ENCODE assay signal across 8 mouse cellular contexts in genomic region chr9:60311594-60312128, GRCm38 (mm10).
DNase-seq lines count a peak whose midpoint lies in the region; ATAC-seq and TF ChIP-seq lines count a peak whose summit lies in the region.

No protein-coding gene starts in this region.

- no peak for ATAC-seq in forebrain, embryonic 11.5 days (replicated peaks; ENCODE audit: low FRiP score)
- peak; percentile 82 for ATAC-seq in forebrain, postnatal 0 days
- no peak for ATAC-seq in kidney, embryonic 16.5 days (ENCODE audit: low FRiP score, low TSS enrichment)
- ATAC-seq in stomach, embryonic 16.5 days (ENCODE audit: insufficient read depth, low FRiP score): no peak
- ATAC-seq in megakaryocyte progenitor cell, adult 5-6 weeks (replicated peaks; ENCODE audit: poor library complexity): no peak
- no peak for ATAC-seq in liver, embryonic 12.5 days

- H3K36me3 ChIP-seq in forebrain, embryonic 10.5 days (replicated peaks): no peaks in the 10 kb centered on the region
- no peaks in the 10 kb centered on the region for H3K36me3 ChIP-seq in forebrain, embryonic 11.5 days (ENCODE audit: control insufficient read depth, insufficient read depth, low read length)
- no peaks in the 10 kb centered on the region for H3K36me3 ChIP-seq in forebrain, postnatal 0 days (ENCODE audit: insufficient read depth)
- H3K36me3 ChIP-seq in kidney, embryonic 16.5 days (ENCODE audit: insufficient read depth, low read length): no peaks in the 10 kb centered on the region
- H3K36me3 ChIP-seq in midbrain, embryonic 10.5 days: no peaks in the 10 kb centered on the region
- no peaks in the 10 kb centered on the region for H3K36me3 ChIP-seq in stomach, embryonic 16.5 days (ENCODE audit: control insufficient read depth, insufficient read depth, low read length)
- no peaks in the 10 kb centered on the region for H3K36me3 ChIP-seq in liver, embryonic 12.5 days

- H3K27me3 ChIP-seq in forebrain, embryonic 10.5 days (ENCODE audit: poor library complexity, severe bottlenecking): no peaks in the 10 kb centered on the region
- H3K27me3 ChIP-seq in forebrain, embryonic 11.5 days (ENCODE audit: control insufficient read depth, insufficient read depth, low read length): no peaks in the 10 kb centered on the region
- no peaks in the 10 kb centered on the region for H3K27me3 ChIP-seq in forebrain, postnatal 0 days (ENCODE audit: insufficient read depth, low read length)
- H3K27me3 ChIP-seq in kidney, embryonic 16.5 days (ENCODE audit: insufficient read depth, low read length): no peaks in the 10 kb centered on the region
- H3K27me3 ChIP-seq in midbrain, embryonic 10.5 days (ENCODE audit: low read depth, poor library complexity, severe bottlenecking): no peaks in the 10 kb centered on the region
- H3K27me3 ChIP-seq in stomach, embryonic 16.5 days (ENCODE audit: control insufficient read depth, insufficient read depth, low read length): no peaks in the 10 kb centered on the region
- H3K27me3 ChIP-seq in liver, embryonic 12.5 days (replicated peaks): peaks cover 2% of the 10 kb centered on the region; the same call in 1 of the 2 replicates

- H3K4me1 ChIP-seq in forebrain, embryonic 10.5 days: peaks cover 43% of the 10 kb centered on the region
- peaks cover 2% of the 10 kb centered on the region; the same call in 1 of the 2 replicates for H3K4me1 ChIP-seq in forebrain, embryonic 11.5 days (replicated peaks; ENCODE audit: control insufficient read depth, insufficient read depth, low read length)
- H3K4me1 ChIP-seq in forebrain, postnatal 0 days (ENCODE audit: insufficient read depth): 0 out of 2 replicates have a peak, but pooled peaks cover 3% of the 10 kb centered on the region
- peaks cover 74% of the 10 kb centered on the region for H3K4me1 ChIP-seq in kidney, embryonic 16.5 days (ENCODE audit: insufficient read depth, low read length)
- H3K4me1 ChIP-seq in midbrain, embryonic 10.5 days: peaks cover 52% of the 10 kb centered on the region
- peaks cover 22% of the 10 kb centered on the region for H3K4me1 ChIP-seq in stomach, embryonic 16.5 days (ENCODE audit: control insufficient read depth, insufficient read depth, low read length)
- H3K4me1 ChIP-seq in liver, embryonic 12.5 days: no peaks in the 10 kb centered on the region

- H3K4me3 ChIP-seq in forebrain, embryonic 10.5 days: no peak overlapping the region
- no peak overlapping the region for H3K4me3 ChIP-seq in forebrain, embryonic 11.5 days (ENCODE audit: low read depth, low read length)
- no peak overlapping the region for H3K4me3 ChIP-seq in forebrain, postnatal 0 days (ENCODE audit: low read depth, low read length)
- H3K4me3 ChIP-seq in kidney, embryonic 16.5 days (ENCODE audit: low read length): no peak overlapping the region
- no peak overlapping the region for H3K4me3 ChIP-seq in midbrain, embryonic 10.5 days
- H3K4me3 ChIP-seq in stomach, embryonic 16.5 days (replicated peaks; ENCODE audit: low read length): no peak overlapping the region
- H3K4me3 ChIP-seq in liver, embryonic 12.5 days: no peak overlapping the region

- no peak overlapping the region for H3K4me2 ChIP-seq in forebrain, embryonic 11.5 days (ENCODE audit: low read depth, low read length, severe bottlenecking)
- H3K4me2 ChIP-seq in forebrain, postnatal 0 days (ENCODE audit: low read depth): no peak overlapping the region
- no peak overlapping the region for H3K4me2 ChIP-seq in kidney, embryonic 16.5 days (replicated peaks; ENCODE audit: low read depth, low read length)
- no peak overlapping the region for H3K4me2 ChIP-seq in stomach, embryonic 16.5 days (ENCODE audit: low read depth, low read length)
- H3K4me2 ChIP-seq in liver, embryonic 12.5 days: no peak overlapping the region

- no peaks in the 10 kb centered on the region for H3K9me3 ChIP-seq in forebrain, embryonic 10.5 days
- H3K9me3 ChIP-seq in forebrain, embryonic 11.5 days (ENCODE audit: control insufficient read depth, low read length): no peaks in the 10 kb centered on the region
- no peaks in the 10 kb centered on the region for H3K9me3 ChIP-seq in forebrain, postnatal 0 days (ENCODE audit: low read length)
- no peaks in the 10 kb centered on the region for H3K9me3 ChIP-seq in kidney, embryonic 16.5 days (ENCODE audit: low read length)
- H3K9me3 ChIP-seq in midbrain, embryonic 10.5 days (replicated peaks): no peaks in the 10 kb centered on the region
- H3K9me3 ChIP-seq in stomach, embryonic 16.5 days (replicated peaks; ENCODE audit: control insufficient read depth, low read length): no peaks in the 10 kb centered on the region
- H3K9me3 ChIP-seq in liver, embryonic 12.5 days (replicated peaks): no peaks in the 10 kb centered on the region

- no peak for DNase-seq in forebrain, embryonic 10.5 days (ENCODE audit: extremely low spot score, low spot score)
- no peak for DNase-seq in forebrain, embryonic 11.5 days (ENCODE audit: low spot score)
- DNase-seq in forebrain, postnatal 0 days: peak; percentile 76
- no peak for DNase-seq in midbrain, embryonic 10.5 days (ENCODE audit: low spot score)

- 0 out of 2 replicates have a peak overlapping the region, but pooled peaks have one; percentile 15 for H3K27ac ChIP-seq in forebrain, embryonic 10.5 days
- no peak overlapping the region for H3K27ac ChIP-seq in forebrain, embryonic 11.5 days (ENCODE audit: low read depth, low read length)
- H3K27ac ChIP-seq in forebrain, postnatal 0 days (ENCODE audit: low read depth, low read length): no peak overlapping the region
- peak overlapping the region; percentile 44; the same call in 1 of the 2 replicates for H3K27ac ChIP-seq in kidney, embryonic 16.5 days (ENCODE audit: low read length)
- H3K27ac ChIP-seq in midbrain, embryonic 10.5 days (replicated peaks): 0 out of 2 replicates have a peak overlapping the region, but pooled peaks have one; percentile 10
- peak overlapping the region; percentile 17 for H3K27ac ChIP-seq in stomach, embryonic 16.5 days (ENCODE audit: low read length)
- no peak overlapping the region for H3K27ac ChIP-seq in liver, embryonic 12.5 days

- no peak overlapping the region for H3K9ac ChIP-seq in forebrain, embryonic 11.5 days (ENCODE audit: low read length)
- H3K9ac ChIP-seq in forebrain, postnatal 0 days: no peak overlapping the region
- H3K9ac ChIP-seq in kidney, embryonic 16.5 days (replicated peaks; ENCODE audit: low read length): no peak overlapping the region; the same call in 1 of the 2 replicates
- H3K9ac ChIP-seq in stomach, embryonic 16.5 days (ENCODE audit: low read length): no peak overlapping the region
- no peak overlapping the region for H3K9ac ChIP-seq in liver, embryonic 12.5 days

- WGBS in forebrain, embryonic 10.5 days: 80% methylated on average over 10 of the region's 10 CpGs
- WGBS in forebrain, embryonic 11.5 days: 61% methylated on average over 10 of the region's 10 CpGs
- 20% methylated on average over 10 of the region's 10 CpGs for WGBS in forebrain, postnatal 0 days
- 58% methylated on average over 10 of the region's 10 CpGs for WGBS in kidney, embryonic 16.5 days
- 84% methylated on average over 10 of the region's 10 CpGs for WGBS in midbrain, embryonic 10.5 days
- 66% methylated on average over 10 of the region's 10 CpGs for WGBS in stomach, embryonic 16.5 days
- 76% methylated on average over 10 of the region's 10 CpGs for WGBS in liver, embryonic 12.5 days (ENCODE audit: insufficient replicate concordance)

- no peak for TF ChIP-seq CTCF in forebrain, postnatal 0 days (IDR thresholded peaks at IDR 0.05; ENCODE audit: low read depth)

Comparison
In these comparisons a context has a peak if more than half of its experiments do, and no peak if none do; other contexts are left out.
1. H3K27ac ChIP-seq: peak in forebrain, embryonic 10.5 days (single experiment), kidney, embryonic 16.5 days (single experiment), midbrain, embryonic 10.5 days (single experiment) and stomach, embryonic 16.5 days (single experiment); none in forebrain, embryonic 11.5 days (single experiment), forebrain, postnatal 0 days (single experiment) and liver, embryonic 12.5 days (single experiment).